Mouse (Mus musculus) liver, adult 2 months (tissue): Measurements from ENCODE around the gene Fam155a.

Experiments used
- CTCF ChIP-seq: fragments of 200-500 bp; IDR thresholded peaks from 2 replicates; pipeline ENCODE4 v1.5.1; 2011; ENCODE audit warnings: low read depth, low read length, control low read depth
- POLR2A ChIP-seq: fragments of 200-500 bp; IDR thresholded peaks from 2 replicates; pipeline ENCODE4 v1.6.1; 2011; ENCODE audit warnings: low read length, control low read depth; ENCODE audit not compliant: insufficient read depth; ENCODE audit errors: extremely low read depth

- TF ChIP-seq CTCF (no peak), POLR2A (no peak)
These were observed 482.8 kb downstream of the Fam155a start for GRCm38 (mm10) chr8:9288015-9288729.
